Mouse (Mus musculus): Measurements from ENCODE around the gene Gm42688.

The Gm42688 gene

DNA sequence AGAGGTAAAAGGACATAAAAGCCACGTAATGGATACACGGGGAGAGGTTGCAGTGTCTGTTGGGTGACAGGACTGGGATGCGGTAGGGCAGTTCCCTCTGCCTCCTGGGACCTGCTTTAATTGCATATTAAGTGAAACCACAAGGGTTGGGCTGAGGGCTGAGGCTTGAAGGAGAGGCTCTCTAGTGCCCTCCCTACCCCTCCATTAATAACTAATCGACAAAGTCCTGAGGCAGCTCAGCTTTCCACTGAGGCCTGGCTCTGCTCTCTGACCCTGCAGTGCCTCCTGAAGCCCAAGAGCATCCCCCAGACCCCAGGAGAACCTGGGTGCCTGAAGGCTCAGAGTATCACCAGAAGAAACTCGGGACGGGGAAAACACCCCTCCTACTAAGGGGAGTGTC is 16.9 kb upstream of the Gm42688 start:
- DNase-seq (ENCODE audit: low read depth, low spot score): no peak

DNA sequence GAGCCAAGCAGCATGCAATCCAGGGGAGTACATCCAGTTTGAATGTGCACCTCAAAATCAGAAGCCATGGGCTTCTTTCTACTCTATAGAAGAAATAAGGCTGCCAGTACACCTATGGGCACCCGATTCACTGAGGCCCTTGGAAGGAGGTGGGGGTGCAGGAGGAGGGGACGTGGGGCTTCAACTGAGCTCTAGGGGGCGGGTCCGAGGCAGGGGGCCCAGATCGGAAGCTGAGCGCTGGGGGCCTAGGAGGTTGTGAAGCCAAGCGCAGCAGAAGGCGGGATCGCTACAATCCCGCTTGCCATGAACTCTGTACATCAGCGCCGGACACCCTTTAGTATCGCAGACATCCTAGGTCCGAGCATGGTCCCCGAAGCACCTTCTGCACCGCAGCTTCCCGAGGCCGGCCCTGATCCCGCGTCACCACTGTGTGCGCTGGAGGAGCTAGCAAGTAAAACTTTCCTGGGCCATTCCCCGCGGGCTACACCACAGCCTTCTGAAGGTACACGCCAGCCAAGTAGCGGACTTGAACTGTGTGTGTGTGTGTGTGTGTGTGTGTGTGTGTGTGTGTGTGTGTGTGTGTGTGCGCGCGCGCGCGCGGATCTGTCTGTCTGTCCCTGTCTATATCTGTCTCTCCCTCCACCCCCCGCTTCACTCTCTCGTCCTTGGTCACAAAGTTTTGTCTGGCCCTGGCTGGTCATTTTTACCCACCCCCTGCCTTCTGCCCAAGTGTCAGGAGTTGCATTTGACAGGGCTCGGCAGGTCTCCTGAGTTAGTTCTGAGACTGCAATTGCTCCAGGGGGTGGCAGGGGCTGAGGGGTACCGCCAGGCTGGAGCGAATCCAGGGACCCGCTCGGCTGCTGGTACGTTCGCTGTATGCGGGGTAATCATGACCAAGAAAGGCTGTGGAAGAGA is 15.0 kb upstream of the Gm42688 start, which contains the start of gene Lbx2:
Gene Lbx2 (plus strand): TSS at position 247 of the 915 bp plus-strand sequence.
- no peak for DNase-seq (ENCODE audit: low read depth, low spot score)

DNA sequence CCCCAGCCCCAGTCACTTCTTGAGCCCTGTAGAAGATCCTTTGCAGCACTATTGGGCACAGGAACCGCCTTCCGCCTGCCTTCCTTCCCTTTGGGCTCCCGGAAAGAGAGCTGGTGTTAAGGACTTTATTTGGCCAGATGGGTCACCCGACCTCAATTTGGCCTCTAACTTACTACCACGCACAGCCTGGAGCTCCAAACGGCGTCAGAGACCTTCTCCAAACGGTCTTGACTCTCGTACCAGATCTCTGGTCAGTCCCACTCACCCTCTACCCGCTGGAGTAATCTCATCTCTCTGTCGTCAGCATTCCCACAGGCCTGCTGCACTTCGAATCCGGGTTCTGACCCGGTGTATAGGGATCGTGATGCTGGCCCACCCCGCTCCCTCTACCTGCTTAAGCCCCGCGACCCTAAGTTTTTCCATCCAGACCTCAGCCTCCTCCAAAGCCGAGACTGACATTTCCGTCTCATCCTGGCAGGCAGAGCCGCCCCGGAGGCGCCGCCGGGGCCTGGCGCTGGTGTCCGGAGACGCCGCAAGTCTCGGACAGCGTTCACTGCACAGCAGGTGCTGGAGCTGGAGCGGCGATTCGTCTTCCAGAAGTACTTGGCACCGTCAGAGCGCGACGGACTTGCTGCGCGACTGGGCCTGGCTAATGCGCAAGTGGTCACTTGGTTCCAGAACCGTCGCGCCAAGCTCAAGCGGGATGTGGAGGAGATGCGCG is 14.1 kb upstream of the Gm42688 start:
- DNase-seq (ENCODE audit: low read depth, low spot score): no peak

DNA sequence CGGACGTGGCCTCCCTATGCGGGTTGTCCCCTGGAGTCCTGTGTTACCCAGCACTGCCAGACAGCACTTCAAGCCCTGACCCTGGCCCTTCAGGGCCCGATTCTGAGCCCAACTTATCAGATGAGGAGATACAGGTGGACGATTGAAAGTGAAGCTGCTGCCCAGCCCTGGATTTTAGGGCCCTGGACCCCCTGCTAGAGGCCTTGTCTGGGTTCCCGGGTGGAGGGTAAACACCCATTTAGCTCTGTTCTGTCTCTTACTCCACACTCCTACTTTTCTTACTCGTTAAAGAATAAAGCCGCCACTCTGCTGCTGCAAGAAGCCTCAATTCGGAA is 13.5 kb upstream of the Gm42688 start:
- no peak for DNase-seq (ENCODE audit: low read depth, low spot score)

DNA sequence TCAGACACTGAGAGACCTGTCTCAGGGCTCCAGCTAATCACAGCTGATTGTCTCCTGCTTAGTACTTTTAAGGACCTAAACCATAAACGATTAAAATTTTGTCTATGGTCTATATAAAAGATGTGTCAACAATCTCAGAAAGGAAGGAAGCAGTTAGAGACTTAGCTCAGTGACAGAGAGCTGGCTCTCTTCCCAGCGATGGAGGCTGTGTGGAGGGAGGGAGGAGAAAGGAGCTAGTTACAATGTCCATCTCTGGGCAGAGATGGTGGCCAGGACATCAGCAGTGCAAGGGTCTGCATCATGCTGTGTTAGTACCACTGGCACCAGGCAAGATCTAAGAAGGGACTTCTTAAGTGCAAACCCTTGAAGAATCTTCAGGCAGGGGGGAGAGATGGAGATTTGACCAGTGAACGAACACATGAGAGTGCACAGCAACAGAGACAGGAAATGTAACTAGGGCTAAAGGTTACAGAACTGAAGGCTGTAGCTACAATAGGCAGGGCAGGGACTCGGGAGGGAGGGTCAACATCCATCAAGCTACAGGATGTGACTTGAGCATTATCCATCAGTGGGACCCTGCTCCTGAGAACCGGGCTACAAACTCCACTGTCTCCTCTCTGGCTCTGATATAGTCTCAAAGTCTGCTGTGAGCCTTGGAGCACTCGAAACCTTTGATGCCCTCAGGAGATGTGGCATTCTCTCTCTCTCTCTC is 8.8 kb upstream of the Gm42688 start:
- no peak for DNase-seq (ENCODE audit: low read depth, low spot score)

DNA sequence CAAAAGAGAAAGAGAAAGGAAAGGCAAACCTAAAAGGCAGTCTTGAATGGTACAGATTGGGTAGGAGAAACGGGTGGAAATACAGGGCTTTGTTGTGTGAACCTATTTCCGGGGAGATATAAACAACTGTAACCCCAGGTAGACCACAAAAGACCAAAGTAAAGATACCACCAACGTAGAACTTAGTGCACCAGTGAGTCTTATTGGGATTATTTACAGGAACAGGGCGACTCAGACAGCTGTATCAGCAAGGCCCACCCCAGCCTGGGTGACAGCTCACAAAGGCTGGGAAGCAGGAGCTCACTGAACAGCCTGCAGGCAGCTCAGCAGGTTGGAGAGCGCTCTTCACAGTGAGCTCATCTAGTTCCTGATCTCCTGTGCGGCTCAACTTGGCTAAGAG is 5.4 kb upstream of the Gm42688 start:
- DNase-seq (ENCODE audit: low read depth, low spot score): no peak

DNA sequence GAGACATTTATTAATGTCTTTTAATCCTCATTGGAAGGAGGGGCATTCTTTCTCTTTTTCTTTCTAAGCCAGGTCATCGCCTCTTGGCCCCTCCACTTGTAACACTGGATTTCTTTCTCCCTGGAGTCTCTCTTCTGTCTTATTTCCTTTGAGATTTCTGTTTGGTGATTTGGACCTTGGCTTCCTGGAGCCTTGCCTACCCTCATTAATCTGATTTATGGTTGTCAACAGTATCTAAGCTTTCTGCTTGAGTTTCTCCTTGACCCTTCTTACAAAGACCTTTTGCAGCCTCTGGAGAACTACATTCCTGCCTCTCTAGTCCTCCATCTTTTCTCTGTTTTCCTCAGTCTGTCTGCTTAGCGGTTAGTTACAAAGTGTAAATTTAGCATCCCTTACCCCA is 3.0 kb upstream of the Gm42688 start:
- DNase-seq (ENCODE audit: low read depth, low spot score): no peak

DNA sequence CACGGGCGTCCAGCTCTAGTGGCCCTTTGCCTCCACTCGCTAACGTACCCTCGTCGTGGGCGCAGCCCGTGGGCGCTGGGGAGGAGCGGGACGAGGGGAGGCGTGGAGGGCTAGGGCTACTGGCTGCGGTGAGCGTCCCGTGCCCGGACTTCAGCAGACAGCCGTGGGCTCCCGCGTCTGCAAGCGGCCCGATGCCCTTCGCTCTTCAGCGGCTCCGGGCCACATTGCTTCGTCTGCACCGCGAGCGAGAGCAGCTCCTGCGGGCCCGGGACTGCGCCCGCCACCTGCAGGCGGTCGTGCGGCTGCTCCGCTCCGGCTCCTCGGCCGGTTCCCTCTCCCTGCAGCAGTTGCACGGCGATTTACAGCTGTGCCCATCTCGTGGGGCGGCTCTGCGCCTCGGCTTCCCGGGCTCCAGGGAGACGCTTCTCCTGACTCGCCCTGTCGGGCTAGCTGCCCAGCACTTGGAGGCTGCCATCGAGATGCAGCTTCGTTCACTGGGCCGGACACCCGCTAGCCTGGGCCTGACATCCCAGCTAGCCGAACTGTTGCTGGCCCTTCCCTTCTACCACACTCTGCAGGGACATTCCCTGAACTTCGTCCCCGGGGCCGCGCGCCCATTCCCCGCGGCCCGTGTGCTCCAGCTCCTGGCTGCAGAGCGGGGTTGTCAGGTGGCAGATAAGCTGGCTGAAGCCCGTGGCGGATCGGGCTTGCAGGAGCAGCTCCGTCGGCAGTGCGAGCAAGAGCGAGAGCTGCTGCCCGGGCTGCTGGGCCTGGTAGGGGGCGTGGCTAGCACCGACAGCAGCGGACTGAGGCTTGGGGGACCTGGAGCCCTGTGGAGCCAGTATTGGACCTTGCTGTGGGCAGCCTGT is 505 bp downstream of the Gm42688 start:
- DNase-seq (ENCODE audit: low read depth, low spot score): no peak

DNA sequence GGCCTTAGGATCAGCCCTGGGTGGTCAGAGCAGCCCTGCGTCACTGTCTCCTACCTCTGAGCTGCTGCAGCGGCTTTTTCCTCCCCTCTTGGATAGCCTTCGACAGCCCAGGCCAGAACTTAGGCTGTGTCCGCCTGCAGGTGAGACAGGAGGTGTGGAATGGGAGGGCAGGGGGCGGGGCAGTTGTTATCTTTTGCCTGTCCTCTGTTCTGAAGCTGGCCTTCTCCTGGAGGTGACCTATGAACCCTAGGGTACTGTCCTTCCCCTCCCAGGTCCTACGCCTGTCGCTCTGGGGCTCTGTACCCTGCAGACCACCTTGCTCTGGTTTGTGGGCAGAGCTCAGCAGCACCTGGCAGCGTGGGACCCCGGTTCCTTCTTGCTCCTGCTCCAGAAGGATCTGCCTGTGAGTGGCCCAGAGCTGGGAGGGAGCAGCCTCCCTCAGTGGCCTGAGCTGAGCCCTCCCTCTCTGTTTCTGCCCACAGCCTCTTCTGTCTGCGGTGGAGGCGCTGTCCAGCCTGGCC is 1.8 kb downstream of the Gm42688 start:
- no peak for DNase-seq (ENCODE audit: low read depth, low spot score)

DNA sequence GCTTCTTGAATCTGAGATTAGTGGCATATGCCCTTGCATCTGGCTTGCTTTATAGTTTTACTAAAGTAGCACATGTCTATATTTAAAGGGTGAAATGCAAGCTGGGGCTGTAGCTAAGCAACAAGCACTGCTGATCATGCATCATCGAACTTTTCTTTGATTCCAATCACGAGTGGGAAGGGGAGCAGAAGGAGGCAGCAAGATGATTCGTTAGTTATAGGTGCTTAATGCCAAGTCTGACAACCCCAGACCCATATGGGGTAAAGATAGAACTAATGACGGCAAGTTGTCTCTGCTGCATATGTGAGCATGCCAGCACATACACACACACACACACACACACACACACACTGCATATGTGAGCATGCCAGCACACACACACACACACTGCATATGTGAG is 2.7 kb downstream of the Gm42688 start:
- DNase-seq (ENCODE audit: low read depth, low spot score): no peak

DNA sequence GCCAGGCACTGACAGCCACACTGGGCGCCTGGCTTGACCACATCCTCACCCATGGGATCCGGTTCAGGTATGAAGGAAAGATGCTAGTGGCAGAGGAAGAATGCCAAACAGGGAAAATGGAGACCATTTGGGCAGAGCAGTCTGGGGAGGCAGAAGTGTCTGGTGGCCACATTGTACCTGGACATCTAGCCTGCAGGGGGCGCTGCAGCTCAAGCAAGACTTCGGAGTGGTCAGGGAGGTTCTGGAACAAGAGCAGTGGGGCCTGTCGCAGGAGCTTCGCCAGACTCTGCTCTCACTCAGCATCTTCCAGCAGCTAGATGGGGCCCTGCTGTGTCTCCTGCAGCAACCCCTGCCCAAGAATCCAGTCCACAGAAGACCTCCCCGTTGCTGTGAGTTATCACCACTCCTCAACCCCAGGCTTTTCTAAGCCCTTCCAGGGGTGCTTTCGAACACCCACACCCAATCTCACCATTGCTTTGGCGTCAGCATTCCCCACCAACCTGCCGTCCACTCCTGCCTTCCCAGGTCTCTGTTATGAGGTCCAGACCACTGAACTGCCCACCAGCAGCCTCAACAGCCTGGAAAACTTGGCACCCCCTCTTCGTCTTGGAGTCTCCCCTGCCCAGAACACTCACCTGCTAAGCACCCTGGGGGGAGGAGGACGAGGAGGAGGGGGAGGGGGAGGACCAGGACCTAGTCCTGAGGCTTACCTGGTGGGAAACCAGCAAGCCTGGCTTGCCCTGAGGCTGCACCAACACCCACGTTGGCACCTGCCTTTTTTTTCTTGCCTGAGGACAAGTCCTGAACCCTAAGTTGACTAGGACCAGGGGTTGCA is 6.4 kb downstream of the Gm42688 start:
- DNase-seq (ENCODE audit: low read depth, low spot score): peak; percentile 81

DNA sequence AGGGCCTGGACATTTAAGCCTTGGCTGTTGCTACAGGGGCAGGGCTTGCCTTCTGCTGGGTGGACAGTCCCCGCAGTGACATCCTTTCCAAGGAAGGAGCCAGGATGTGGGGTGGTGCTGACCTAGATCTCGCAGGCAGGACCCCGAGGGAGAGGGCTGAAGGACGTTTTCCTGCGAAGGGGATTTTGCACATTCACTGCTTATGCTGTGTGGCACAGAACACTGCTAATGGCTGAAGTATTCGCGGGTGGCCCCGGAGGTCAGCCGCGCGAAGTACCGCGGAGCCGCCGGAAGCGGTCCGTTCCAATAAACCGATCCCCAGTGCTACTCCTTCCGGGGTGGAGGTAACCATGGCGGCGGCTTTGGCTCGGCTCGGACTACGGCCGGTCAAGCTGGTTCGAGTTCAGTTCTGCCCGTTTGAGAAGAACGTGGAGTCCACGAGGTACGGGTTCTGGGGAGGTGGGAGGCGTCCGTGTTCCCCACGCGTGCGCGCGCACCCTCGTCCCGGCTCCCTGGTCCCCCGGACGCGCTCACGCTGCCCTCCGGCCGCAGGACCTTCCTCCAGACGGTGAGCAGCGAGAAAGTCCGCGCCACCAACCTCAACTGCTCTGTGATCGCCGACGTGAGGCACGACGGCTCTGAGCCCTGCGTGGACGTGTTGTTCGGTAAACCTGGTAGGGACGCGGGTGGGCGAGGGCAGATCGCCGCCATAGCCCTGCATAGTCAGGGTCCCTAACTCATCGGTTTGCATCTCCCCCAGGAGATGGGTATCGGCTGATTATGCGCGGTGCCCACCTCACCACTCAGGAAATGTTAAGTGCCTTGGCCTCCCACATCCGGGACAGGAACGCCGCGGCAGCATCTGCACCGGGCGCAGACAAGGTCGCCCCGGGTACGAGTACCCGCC is 7.6 kb downstream of the Gm42688 start, which contains the start of gene Mrpl53:
Gene Mrpl53 (plus strand): TSS at position 279 of the 907 bp plus-strand sequence.
- peak; percentile 60 for DNase-seq (ENCODE audit: low read depth, low spot score)

DNA sequence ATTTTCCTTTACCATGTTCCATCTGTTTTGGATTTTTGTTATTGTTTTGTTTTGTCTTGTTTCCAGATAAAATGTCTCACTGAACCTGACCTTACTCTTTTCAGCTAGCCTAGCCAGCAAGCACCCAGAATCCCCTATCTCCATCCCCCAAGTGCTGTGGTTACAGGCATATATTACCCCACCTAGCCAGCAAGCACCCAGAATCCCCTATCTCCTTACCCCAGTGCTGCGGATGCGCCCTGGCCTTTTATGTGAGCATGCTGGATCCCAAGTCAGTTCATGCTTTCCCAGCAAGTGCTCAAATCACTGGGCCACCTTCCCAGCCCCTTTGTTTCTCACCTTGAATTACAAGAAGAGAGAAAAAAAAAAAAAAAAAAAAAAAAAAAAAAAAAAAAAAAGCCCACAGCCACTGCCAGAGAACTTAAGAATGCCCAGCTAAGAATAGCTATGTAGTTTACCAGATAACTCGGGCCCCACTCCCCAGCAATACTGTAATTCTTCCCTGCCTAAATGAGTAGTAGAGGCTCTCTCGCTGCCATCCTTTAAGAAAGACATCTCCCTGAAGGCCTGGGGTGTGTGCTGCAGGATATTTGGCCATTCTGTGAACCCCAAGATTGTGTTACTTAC is 10.2 kb downstream of the Gm42688 start:
- no peak for DNase-seq (ENCODE audit: low read depth, low spot score)

DNA sequence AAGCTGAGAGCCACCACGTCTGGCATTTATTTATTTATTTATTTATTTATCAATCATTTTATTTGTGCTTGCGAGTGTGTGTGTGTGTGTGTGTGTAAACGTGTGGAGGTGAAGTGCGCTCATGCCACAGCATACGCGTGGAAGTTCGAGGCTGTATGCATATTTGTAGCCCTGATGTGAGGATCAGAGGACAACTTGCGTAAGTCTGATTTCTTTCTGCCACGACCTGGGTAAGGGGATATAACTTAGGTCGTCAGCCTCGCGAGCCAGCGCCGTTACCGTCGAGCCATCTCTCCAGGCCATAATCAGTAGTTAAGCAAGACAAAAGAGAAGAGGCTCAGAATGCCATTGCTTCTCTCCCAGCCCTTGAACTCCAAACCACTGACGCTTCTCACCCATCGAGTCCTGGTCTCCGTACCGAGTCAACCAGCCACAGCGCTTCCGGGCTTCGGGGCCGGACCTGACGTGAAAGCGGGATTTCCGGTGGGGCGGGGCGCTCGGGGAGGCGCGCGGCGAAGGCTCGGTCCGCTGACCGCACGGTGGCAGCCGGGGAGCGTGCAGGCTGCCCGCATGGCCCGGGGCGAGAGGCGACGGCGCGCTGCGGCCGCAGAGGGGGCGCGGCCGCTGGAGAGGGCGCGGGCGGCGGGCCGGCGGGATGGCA is 13.7 kb downstream of the Gm42688 start, which contains the start of gene Mogs:
Gene Mogs (plus strand): TSS at position 486 of the 661 bp plus-strand sequence.
- peak; percentile 85 for DNase-seq (ENCODE audit: low read depth, low spot score)

DNA sequence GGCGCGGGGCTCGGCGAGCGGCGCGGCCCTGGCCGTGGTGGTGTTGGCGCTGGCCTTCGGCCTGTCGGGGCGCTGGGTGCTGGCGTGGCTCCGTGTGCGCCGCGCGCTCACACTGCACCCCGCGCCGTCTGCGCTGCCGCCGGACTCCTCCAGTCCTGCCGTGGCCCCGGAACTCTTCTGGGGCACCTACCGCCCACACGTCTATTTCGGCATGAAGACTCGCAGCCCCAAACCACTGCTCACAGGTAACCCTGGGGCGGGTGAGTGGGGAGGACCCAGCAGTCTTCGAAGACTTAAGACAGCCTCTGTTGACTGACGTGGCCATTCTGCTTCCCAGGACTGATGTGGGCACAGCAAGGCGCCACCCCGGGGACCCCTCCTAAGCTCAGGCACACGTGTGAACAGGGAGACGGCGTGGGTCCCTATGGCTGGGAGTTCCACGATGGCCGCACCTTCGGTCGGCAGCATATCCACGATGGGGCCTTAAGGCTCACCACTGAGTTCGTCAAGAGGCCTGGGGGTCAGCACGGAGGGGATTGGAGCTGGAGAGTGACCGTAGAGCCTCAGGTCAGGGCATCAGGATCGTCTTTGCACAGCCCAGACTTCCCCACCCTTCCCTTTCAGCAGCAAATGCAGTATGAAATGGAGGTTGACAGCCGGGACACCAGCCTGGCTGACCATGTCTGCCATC is 14.4 kb downstream of the Gm42688 start:
- DNase-seq (ENCODE audit: low read depth, low spot score): no peak

DNA sequence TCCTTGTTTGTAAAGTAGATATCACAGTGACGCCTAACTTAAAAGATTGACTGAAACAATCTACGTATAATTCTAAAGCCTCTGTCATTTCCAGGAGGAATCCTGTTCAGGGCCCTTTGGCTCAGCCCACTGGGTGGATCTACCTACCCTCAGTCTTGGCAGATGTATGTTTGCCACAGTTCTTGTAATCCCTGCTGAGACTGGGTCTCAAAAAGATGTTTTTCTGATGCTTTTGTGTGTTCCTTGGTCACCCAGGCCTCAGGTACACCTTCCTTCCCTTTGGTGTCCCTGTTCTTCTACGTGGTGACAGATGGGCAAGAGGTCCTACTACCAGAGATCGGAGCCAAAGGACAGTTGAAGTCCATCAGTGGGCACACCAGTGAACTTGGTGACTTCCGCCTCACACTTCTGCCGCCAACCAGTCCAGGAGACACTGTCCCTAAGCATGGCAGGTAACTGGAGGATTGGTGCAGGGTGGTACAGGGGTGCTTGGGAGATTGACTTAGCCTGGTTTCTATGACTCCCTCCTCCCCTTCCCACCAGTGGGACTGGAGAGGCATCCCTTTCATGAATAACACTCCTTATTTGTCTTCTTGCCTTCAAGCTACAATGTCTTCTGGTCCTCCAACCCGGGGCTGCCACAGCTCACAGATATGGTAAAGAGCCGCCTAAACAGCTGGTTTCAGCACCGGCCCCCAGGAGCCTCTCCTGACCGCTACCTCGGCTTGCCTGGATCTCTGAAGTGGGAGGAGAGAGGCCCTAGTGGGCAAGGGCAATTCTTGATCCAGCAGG is 15.2 kb downstream of the Gm42688 start:
- DNase-seq (ENCODE audit: low read depth, low spot score): no peak

DNA sequence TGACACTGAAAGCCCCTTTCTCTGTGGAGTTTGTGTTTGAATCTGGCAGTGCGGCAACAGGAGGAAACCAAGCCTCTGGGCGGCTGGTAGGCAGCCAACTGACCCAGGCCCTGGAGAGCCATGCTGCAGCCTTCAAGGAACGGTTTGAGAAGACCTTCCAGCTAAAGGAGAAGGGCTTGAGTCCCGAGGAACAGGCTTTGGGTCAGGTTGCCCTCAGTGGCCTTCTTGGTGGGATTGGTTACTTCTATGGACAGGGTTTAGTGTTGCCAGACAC is 15.7 kb downstream of the Gm42688 start:
- no peak for DNase-seq (ENCODE audit: low read depth, low spot score)

Data from forelimb bud, embryonic 11.5 days (tissue).